Mouse (Mus musculus) right cerebral cortex, postnatal 10 days (tissue): ENCODE measurements at regions not wholly inside any gene's neighbourhood (a gene's known extent, or its start where the extent isn't known, plus 50 kb on each side); places are given as distances from the start of the nearest gene placed in this dataset.

Experiments used
- DNase-seq, 2 experiments: peaks; one replicate each; pipeline ENCODE4 v3.0.0; 2021; ENCODE audit warnings: low spot score in 2 of 2

DNA sequence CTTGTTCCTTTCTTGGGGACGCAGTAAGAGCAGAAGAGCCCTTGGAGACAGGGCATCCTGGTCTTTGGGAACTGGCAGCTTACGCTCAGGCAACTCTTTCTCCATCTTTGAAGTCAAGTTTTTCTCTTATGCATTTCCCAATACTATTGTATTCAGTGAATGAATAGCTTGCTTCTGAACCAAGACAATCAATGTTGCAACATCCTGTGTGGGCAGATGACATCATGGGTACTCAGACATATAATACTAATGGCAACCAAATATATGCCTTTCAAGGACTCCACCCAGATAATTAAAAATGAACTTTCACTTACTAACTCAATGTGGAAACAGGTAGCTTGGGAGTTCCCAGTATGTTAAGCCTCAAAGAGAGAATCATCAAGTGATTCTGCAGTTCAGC lies 104.6 kb downstream of the Ngf start:
- DNase-seq = no peak

DNA sequence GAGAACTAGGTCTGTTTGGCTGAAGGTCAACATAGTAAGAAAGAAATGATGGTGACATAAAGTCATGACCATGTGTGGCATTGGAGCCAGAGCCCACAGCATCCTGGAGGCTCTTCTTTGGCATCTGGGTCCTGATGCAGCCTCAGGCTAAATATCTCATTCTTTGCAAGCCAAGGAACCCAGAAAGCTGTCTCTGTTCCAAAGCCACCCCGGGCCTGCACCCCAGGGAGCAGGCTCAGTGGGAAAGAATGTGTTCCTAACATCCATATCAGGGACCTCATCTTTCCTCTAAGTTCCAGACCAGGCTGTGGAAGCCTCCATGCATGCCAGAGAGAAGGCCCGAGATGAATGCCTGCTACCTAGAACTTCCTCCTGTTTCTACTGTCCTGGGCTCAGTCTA lies 107.2 kb downstream of the Ngf start:
- no peak for DNase-seq

- DNase-seq = no peak
Observed at GRCm38 (mm10) chr3:102581830-102582229, 112.1 kb downstream of the Ngf start.

DNA sequence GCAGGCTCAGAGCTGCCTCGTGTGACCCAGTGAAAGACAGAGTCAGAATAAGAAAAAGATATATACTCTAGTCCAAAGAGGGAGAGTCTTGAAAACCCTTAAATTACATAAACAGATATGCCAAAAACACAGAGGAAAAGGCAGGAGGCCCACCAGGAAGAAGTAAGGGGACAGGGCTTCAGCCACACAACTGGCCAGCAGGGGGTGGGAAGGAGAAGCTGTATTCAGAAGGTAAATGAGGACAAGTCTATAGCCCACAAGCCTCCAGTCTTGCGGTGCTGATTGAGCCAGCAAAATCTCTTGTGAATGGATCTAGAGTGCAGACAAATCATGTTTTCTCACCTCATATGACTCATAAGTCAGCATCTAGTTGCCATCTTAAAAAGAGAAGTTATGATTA lies 115.4 kb downstream of the Ngf start:
- no peak for DNase-seq

GRCm38 (mm10) chr3:102586221-102586620 lies 116.5 kb downstream of the Ngf start:
- no peak for DNase-seq

GRCm38 (mm10) chr3:102592041-102592440 lies 122.3 kb downstream of the Ngf start:
- no peak for DNase-seq

- DNase-seq = no peak
Observed at GRCm38 (mm10) chr3:102596944-102597551, 127.3 kb downstream of the Ngf start.

DNA sequence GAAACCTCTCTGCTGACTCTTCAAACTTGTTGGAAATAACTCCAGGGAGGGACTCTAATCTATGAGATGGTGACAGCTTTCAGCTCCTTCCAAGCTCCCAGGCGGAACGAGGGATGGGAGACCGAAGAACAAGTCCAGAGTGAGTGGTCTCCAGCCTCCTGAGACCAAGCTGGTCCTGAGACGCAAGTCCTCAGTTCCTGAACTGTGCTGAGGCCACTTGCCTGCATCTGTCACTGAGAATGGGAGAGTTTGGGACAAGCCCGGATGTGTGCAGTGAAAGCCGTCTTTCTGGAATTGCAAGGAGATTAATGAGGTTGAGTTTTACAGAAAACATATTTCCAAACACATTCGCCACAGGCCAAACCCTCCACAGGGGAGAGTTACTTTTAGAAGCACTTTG lies 129.3 kb downstream of the Ngf start:
- DNase-seq = no peak

DNA sequence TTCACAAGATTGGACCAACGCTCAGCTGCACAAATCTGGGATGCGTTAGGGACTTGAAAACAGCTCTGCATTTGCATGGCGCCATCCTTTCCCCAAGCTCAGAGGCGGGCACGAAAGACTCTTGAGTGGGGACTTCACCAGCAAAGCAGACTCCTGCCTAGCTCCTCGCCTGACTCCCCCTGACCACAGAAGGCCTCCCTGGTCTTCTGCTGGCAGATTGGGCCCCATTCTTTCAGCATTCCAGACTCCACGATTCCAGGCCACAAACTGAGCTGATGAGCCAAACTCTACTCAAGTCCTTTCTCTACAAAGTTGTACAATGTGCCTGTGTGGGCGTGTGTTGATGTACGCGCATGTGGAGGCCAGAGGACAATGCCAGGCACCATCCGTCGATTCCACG lies 131.6 kb upstream of the Tspan2 start:
- DNase-seq = no peak

GRCm38 (mm10) chr3:102605284-102605683 lies 129.0 kb upstream of the Tspan2 start:
- no peak for DNase-seq

DNA sequence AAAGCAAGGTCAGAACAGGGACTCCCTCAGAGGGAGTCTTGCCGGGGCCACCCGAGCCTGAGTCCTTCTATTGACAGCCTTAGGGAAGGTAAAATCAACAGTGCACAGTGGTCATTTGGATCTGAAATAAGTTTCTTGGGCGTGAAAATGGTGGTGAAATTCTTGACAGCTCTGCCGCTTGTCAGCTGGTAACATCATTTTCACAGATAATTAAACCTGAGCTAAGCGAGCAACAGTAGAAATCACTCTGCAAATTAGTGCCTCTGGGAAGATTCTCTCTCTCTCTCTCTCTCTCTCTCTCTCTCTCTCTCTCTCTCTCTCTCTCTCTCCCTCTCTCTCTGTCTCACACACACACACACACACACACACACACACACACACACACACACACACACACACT lies 123.4 kb upstream of the Tspan2 start:
- DNase-seq = no peak

DNA sequence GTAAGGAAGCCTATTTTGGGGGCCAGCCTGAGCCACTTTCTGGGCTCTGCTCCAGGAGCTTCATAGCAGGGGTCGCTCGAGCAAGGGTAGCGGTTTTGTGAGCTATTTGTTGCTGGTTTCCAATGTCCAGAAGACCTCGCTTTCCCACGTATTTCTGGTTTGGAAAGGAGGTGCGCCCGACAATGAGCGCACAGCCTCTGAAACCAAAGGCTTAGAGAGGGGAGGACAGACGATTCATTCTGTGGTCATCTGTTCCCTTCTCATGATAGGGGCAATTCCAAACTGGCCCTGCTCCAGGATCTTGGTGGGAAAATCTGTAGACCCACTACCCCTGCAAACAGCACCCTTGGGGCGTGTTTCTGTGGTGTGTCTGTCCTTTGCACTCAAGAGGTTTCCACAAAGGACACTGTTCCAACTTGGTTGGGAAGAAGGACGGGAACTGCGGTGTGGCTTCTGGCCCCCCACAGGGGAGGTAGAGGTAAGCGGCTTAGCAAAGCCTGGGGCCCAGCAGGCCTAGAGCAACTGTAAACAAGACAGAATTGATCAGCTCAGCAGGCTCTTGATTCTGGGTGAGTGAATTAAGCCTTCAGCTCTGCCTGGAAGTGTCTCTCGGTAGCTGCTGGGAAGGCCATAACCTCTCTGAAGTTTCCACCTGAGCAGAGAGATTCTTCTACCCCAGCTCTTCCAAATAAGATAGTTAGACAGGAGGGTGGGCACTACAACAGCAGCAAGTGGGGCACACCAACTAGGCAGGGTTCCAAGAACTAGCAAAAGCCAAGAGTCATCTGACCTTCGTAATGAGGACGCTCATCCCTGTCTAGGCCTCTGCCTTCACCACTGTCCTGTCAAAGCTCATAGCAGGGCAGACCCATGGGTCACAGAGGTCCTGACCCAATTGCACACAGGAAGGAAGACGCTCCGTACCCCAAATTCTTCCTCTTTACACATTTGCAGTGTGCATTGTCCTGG lies 122.6 kb upstream of the Tspan2 start:
- DNase-seq = peak in 1 of 2 experiments; percentile 25

- DNase-seq = no peak
Observed at GRCm38 (mm10) chr3:102619666-102620377, 114.5 kb upstream of the Tspan2 start.

DNA sequence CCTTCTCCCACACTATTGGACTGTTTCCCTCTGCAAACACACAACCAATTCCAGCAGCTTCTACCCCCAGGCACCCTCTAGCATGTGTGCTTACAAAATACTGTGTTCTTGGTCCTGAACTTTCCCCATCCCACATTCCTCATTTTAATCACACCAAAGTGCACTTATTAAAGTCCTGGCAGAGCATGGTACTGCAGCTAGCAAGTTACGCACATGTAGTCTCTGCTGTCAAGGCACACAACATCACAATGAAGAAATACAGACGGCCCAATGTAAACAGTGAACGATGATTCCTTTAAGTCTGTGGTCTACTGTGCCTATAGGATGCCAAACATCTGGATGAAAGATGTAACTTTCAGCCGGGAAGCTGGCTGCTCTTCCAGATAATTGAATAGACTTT lies 98.3 kb upstream of the Tspan2 start:
- no peak for DNase-seq

DNA sequence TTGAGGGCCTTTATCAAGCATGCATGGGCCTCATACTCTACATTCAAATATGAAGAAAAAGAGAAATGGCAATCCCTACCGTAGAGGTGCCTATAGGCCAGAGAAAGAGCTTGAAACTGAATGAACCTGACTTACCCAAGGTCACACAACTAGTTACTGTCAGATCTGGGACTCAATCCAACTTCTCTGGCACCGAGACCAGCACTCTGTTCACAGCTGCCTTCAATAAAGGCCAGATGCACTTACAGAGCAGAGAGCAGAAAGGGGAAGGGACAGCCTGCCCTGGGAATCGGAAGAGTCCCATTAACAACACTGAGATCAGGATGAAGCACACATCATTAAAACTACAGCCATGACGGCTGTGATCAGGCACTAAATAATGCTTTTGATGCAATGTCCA lies 97.7 kb upstream of the Tspan2 start:
- DNase-seq = no peak

DNA sequence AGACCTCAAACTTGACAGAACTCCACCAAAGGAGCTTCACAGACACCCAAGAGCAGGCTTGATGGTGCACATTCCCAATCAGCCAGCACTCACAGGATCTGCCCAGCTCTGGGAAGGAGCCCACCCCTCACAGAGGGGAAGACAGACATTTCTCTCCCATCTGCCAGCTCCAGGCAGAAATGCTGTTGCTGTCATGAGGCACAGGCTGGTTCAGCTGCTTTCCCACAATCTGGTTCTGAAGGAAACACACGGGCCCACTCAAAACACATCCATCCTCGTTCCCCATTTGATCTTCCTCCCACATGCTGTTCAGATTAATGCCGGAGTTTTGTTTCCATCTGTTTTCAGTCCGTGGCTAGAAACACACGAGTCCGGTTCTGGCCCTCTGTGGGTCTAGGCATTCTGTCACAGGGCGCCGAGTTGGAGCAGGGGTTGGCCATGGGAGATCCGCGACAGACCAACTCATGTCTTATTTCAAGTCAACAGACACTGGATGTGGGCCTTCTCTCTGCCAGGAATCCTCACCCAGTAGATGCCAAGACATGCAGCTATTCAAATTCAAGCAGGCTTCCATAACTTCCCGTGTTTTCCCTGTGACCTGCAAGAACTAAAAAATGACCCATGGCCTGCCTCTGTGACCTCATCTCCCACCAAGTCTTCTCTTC lies 89.9 kb upstream of the Tspan2 start:
- peak; percentile 70 to 82 for DNase-seq

- no peak for DNase-seq
Observed at GRCm38 (mm10) chr3:102648450-102648849, 85.9 kb upstream of the Tspan2 start.

GRCm38 (mm10) chr3:102654962-102655361 lies 79.4 kb upstream of the Tspan2 start:
- DNase-seq = peak in 1 of 2 experiments; percentile 10

GRCm38 (mm10) chr3:102657116-102657515 lies 77.2 kb upstream of the Tspan2 start:
- no peak for DNase-seq

DNA sequence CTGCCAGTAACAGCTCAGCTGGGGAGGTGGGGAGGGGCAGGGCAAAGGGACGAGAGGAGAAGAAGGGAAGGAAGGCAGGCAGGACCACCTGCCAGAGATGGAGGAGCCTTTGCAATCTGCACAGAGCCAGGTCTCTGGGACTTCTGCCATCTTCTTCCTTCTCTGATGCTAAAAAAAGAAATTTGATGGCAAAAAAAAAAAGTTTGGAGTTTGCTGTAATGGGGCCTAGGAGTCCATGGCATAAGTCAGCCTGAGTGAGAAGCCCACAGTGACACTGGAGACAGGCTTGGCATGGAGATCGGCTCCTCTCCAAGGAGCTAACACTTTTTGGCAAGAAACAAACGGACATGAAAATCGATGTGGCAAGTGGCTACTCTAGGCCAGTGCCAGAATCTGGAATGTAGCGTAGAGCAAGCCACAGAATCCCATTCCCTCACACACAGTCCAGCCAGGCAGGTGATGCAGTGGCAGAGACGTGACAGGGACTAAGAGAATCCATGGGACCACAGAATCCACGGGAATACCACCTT lies 76.7 kb upstream of the Tspan2 start:
- DNase-seq = no peak

- no peak for DNase-seq
Observed at GRCm38 (mm10) chr3:102659352-102659751, 75.0 kb upstream of the Tspan2 start.

DNA sequence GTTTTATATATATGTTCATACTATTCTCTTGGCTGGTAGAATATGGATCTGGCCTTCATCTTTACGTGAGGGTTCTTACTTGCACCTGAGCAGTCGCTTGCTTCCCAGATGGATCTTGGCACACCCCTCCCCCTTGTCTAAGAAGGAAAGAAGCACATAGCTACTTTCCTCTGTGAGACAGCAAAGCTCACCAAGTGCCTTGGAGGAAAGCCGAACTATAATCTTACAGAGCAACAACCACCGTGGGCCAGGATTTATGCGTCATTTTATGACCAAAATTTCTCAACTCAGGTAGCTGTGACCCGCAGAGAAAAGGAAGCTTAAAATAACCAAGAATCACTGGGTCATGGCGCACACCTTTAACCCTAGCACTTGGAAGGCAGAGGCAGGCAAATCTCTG lies 73.0 kb upstream of the Tspan2 start:
- DNase-seq = no peak
